Mouse (Mus musculus): ENCODE data around the gene Asb4. TPM values are rescaled to one million over a fixed set of nuclear protein-coding genes. Genes with fewer than 3 reads are reported as not detected.

Gene Asb4
- polyA plus RNA-seq, 1 experiment from 2014 or later, result 21.5 TPM

DNA sequence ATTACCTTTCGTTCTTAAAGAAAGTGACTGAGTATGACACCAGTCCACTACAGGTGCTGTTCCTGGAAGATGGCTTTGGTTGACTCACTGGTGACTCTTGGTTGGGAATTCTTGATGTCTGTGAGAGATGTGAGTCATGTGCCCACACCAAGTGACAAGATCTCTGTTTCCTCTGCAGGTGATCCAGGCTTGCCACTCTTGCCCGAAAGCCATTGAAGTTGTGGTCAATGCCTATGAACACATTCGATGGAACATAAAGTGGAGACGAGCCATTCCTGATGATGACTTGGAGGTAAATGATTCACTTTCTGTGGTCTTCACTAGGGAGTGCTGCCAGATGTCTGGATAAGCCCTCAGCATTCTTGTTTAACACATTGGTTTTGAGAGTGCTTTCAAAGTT is 46.4 kb downstream of the Asb4 start:
- Histone ChIP-seq H3K4me1 (peaks cover 2% of the 10 kb centered on the region; the same call in 1 of the 2 replicates), H3K36me3 (no peaks in the 10 kb centered on the region), H3K4me2 (replicated peaks) (no peak overlapping the region), H3K9ac (replicated peaks) (no peak overlapping the region), H3K27ac (replicated peaks) (no peak overlapping the region), H3K9me3 (no peaks in the 10 kb centered on the region), H3K4me3 (no peak overlapping the region), H3K27me3 (no peaks in the 10 kb centered on the region)
- WGBS, result 95% methylated on average over 4 of the region's 4 CpGs
- ATAC-seq (ENCODE audit: low FRiP score, low read depth), result no peak

DNA sequence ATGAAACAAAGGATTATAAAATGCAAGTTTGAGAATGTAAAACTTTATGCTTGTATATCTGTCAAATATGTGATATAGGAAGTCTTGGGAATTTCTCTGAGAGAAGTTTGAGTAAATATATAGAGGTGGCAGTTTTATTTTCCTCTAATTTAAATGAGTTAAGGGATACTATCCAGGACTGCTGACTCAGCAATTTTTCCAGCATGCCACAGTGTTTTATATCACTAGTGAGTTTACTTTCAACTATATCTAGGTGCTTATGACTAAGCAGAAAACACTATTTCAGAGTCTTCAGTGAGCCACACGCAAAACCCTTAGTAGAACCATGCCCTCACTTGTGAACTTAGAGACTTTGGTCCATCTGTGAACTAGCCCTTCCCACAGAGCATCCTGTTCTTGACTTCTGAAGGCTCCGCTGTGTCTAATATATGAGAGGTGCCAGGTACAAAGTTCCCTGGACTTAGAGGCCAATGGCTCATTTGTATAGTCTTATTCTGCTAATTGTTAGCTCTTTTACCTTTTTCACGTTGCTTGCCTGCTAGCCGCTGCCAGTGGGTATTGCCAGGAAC is 46.9 kb downstream of the Asb4 start:
- H3K4me1 ChIP-seq, result peaks cover 2% of the 10 kb centered on the region; the same call in 1 of the 2 replicates

DNA sequence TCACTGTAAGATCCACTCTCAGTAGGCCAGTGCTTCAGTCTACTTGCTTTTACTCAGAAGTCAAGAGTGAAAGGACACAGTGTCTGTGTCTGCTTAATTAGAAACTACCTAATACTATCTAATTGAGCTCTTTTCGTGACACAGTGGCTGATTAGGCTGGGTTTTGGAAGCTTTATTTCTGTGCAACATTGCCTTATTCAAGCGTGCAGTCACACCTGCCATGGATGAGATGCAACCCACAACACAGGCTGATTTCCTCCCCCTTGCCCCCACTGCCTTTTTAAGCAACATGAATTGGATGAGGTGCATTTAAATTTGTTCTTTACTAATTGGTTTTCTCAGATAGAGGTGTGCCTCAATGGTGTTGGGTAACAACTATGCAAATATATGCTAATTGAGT is 50.7 kb downstream of the Asb4 start:
- no peaks in the 10 kb centered on the region for H3K9me3 ChIP-seq
- no peak overlapping the region for H3K9ac ChIP-seq (replicated peaks)
- H3K4me3 ChIP-seq, result no peak overlapping the region
- no peak overlapping the region for H3K27ac ChIP-seq (replicated peaks)
- H3K36me3 ChIP-seq, result no peaks in the 10 kb centered on the region
- H3K4me1 ChIP-seq, result peaks cover 2% of the 10 kb centered on the region; the same call in 1 of the 2 replicates
- H3K4me2 ChIP-seq (replicated peaks), result no peak overlapping the region
- 76% methylated on average over 2 of the region's 2 CpGs for WGBS
- ATAC-seq (ENCODE audit: low FRiP score, low read depth), result no peak
- H3K27me3 ChIP-seq, result no peaks in the 10 kb centered on the region

More for the DNA sequence above, 46.9 kb downstream of the Asb4 start:
- Histone ChIP-seq H3K9me3 (no peaks in the 10 kb centered on the region), H3K4me3 (no peak overlapping the region), H3K36me3 (no peaks in the 10 kb centered on the region), H3K9ac (replicated peaks) (no peak overlapping the region), H3K27ac (replicated peaks) (no peak overlapping the region), H3K27me3 (no peaks in the 10 kb centered on the region), H3K4me2 (replicated peaks) (no peak overlapping the region)
- ATAC-seq (ENCODE audit: low FRiP score, low read depth), result no peak
- 96% methylated on average over 4 of the region's 4 CpGs for WGBS

DNA sequence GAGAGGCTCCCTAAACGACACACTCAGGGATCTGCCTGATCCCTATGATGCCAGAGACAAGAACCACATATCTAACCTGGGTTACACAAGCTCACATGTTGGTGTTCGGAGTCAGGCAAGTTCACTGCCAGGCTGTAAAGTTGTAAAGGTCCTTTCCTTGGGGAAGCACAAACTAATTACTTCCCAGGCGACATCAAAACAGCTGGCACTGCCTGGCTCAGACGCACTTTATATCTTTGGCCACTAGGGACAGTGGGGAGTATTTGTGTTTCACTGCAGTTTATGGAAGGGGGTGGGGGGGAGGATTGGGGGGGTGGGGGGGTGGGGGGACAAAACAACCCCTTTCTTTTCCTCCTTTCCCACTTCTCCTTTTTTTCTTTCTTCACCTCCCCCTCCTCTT is 54.6 kb downstream of the Asb4 start:
- ATAC-seq (ENCODE audit: low FRiP score, low read depth), result no peak
- Histone ChIP-seq H3K27me3 (no peaks in the 10 kb centered on the region), H3K9me3 (no peaks in the 10 kb centered on the region), H3K4me3 (no peak overlapping the region), H3K36me3 (no peaks in the 10 kb centered on the region), H3K4me2 (replicated peaks) (no peak overlapping the region), H3K4me1 (peaks cover 5% of the 10 kb centered on the region), H3K27ac (replicated peaks) (no peak overlapping the region), H3K9ac (replicated peaks) (no peak overlapping the region)
- WGBS, result 51% methylated on average over 4 of the region's 4 CpGs

DNA sequence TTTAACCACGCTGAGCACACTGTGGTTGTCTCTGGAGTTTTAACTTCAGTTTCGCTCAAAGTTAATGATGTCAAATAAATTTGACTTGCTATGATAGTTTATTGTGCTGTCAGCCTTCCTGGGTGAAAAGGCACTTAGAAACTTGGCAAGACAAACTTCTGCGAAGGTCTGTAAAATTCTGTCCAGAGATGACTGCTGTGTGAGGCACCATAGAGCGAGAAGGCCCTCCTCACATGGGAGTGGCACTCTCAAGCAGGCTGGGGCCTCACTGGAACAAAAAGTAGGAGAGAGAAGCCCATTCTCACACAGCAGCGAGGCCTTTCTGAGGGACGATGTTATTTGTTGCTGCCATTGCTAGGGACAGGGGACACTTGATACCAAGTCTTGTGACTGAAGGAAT is 58.0 kb downstream of the Asb4 start:
- Histone ChIP-seq H3K4me2 (replicated peaks) (no peak overlapping the region), H3K9ac (replicated peaks) (no peak overlapping the region), H3K27ac (replicated peaks) (no peak overlapping the region), H3K36me3 (no peaks in the 10 kb centered on the region), H3K27me3 (no peaks in the 10 kb centered on the region), H3K4me1 (peaks cover 11% of the 10 kb centered on the region), H3K4me3 (no peak overlapping the region), H3K9me3 (no peaks in the 10 kb centered on the region)
- WGBS, result 92% methylated on average over 6 of the region's 6 CpGs
- no peak for ATAC-seq (ENCODE audit: low FRiP score, low read depth)

DNA sequence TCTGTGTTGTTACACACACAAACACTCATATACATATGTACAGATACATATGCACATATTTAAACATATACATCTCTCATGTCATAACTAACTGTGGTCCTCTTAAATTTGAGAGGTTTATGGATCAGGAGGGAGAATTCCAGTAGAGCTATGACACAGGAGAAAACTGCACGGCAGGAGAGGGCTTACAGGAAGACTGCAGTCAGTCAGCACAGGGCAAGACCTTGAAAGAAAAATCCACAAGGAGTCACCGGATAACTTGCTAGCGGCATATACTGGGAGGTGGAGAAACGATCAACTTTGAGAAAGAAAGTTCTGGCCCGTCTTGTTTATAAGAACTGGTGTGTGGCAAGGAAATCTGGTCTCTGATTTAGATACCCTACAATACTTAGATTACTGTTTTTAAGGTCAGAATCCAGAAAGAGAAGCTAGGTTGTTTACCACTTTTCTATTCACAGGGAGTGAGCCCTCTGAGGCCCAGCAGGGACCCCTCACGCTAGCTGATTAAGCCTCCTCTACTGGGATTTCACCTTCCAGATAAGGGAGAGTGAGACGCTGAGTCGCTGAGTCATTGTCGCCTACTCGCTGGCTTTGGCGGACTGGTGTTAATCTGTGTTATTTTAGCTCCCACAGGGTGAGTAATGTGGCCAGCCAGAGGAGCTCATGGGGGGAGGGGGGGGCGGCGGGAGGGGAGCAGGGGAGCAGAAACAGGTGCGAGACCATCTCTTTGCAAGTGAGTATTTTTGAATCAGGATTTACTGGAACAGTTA is 59.3 kb downstream of the Asb4 start:
- Histone ChIP-seq H3K4me1 (peaks cover 17% of the 10 kb centered on the region), H3K27me3 (no peaks in the 10 kb centered on the region), H3K4me2 (replicated peaks) (no peak overlapping the region; the same call in 1 of the 2 replicates), H3K4me3 (no peak overlapping the region), H3K9ac (replicated peaks) (no peak overlapping the region), H3K27ac (replicated peaks) (no peak overlapping the region), H3K9me3 (no peaks in the 10 kb centered on the region), H3K36me3 (no peaks in the 10 kb centered on the region)
- 7% methylated on average over 12 of the region's 14 CpGs for WGBS
- ATAC-seq (ENCODE audit: low FRiP score, low read depth), result no peak; the same call in 1 of the 2 replicates

DNA sequence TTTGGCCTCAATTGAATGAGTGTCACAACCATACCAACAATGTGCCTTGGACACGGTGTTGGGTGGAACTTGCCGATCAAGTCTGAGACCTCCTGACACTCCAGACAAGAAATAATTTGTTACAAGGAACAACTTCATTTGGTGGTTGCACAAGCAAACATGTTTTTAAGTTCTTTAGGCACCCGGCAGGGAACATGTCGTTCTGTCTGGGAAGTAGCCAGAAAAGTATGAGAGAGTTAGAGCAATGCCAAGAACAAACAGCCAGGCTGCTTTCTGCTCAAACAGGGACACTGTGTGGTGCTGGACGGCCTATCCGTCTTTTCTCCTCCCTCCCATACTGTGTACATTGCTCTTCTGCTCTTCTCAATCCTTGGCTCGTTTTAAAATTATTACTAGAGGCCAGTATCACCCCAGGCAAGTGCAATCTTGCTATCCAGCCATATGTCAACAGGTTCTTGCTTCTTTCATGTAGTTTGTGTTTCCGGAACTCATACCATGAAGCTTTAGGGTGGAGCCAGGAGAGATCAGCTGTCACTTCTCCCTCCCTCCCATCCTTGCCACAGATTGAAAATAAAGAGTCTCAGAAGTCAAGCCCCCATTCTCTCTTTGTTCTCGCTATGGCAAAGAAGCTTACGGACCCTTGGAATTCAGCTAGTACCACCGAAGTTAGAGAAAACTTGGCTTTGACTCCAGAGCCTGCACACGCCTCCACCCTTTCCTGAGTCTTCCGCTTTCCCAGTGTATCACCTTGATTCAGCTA is 60.1 kb downstream of the Asb4 start:
- H3K36me3 ChIP-seq, result no peaks in the 10 kb centered on the region
- H3K9ac ChIP-seq (replicated peaks), result no peak overlapping the region
- peaks cover 20% of the 10 kb centered on the region for H3K4me1 ChIP-seq
- H3K4me2 ChIP-seq (replicated peaks), result no peak overlapping the region; the same call in 1 of the 2 replicates
- 23% methylated on average over 13 of the region's 13 CpGs for WGBS
- no peaks in the 10 kb centered on the region for H3K27me3 ChIP-seq
- no peak overlapping the region for H3K4me3 ChIP-seq
- H3K27ac ChIP-seq (replicated peaks), result no peak overlapping the region
- ATAC-seq (ENCODE audit: low FRiP score, low read depth), result no peak
- H3K9me3 ChIP-seq, result no peaks in the 10 kb centered on the region

DNA sequence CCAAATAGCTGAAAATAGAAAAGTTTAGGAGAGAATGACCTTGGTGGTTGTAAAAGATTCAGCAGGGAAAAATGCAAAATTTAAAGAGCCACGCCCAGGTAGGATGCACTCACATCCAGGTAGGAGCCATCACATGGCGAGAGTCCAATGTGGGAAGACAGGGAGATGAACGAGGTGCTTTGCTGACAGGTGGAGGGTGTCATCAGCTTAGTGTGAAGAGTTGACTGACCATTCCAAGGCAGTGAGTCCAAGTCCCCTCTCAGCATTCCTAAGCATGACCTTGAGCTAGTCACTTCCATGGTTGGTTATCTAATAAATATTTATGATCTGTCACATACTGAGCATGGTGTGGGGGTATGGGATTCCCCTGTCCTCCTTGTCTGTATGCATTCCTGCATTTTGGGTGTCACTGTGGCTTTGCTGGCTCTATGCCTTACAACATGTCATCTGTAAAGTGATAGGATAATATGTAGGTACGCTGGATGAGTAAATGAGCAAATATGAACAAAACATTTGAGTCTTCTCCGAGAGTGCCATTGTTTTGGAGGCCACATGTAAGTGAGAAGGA is 61.2 kb downstream of the Asb4 start:
- peaks cover 20% of the 10 kb centered on the region for H3K4me1 ChIP-seq
- no peak overlapping the region for H3K9ac ChIP-seq (replicated peaks)
- no peaks in the 10 kb centered on the region for H3K36me3 ChIP-seq
- H3K27ac ChIP-seq (replicated peaks), result no peak overlapping the region
- H3K4me3 ChIP-seq, result no peak overlapping the region
- no peak for ATAC-seq (ENCODE audit: low FRiP score, low read depth)
- no peak overlapping the region for H3K4me2 ChIP-seq (replicated peaks)
- 97% methylated on average over 5 of the region's 5 CpGs for WGBS
- H3K9me3 ChIP-seq, result no peaks in the 10 kb centered on the region
- no peaks in the 10 kb centered on the region for H3K27me3 ChIP-seq

DNA sequence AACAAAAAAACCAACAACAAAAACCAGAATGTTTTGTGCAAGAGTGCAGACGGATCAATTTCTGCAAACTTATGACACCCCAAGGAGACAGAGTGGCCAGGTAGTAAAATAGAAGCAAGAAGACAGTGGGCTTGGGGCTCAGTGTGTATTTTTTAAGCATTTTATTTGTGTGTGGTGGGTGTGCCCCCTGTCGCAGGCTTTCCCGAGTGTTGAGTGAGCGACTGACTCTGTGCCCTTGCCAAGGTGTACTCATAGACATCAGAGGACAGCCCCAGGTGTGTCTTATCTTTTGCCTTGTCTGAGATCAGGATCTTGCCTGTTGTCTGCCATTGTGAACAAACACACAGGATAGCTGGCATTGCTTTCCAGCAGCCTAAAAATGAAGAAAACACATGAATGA is 63.8 kb downstream of the Asb4 start:
- no peaks in the 10 kb centered on the region for H3K9me3 ChIP-seq

DNA sequence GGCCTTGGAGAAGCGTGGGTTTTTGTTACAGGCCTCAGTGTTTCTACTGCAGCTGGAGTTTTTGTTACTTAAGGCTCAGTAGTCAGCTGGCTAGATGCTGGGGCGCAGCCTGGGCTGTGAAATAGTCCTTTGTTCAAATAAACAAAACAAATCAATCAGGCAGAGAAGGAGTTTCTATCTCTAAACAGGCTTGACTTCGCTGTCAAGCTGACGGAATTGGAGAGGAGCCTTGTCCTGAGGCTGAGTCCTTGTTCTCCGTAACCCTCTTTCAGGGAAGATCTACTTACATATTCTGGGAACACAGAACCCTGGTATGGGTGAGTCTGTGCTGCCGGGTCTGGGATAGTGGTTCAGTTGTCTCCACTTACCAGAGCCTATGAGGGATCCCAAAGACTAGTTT is 64.4 kb downstream of the Asb4 start:
- 14% methylated on average over 6 of the region's 6 CpGs for WGBS
- peaks cover 19% of the 10 kb centered on the region for H3K4me1 ChIP-seq
- peak overlapping the region; percentile 60 for H3K27ac ChIP-seq (replicated peaks)
- no peaks in the 10 kb centered on the region for H3K9me3 ChIP-seq
- no peak overlapping the region for H3K9ac ChIP-seq (replicated peaks)
- peak; percentile 77 for ATAC-seq (ENCODE audit: low FRiP score, low read depth)
- H3K4me3 ChIP-seq, result no peak overlapping the region
- no peaks in the 10 kb centered on the region for H3K27me3 ChIP-seq
- H3K36me3 ChIP-seq, result no peaks in the 10 kb centered on the region
- H3K4me2 ChIP-seq (replicated peaks), result no peak overlapping the region

More for the DNA sequence above, 63.8 kb downstream of the Asb4 start:
- Histone ChIP-seq H3K4me2 (replicated peaks) (no peak overlapping the region), H3K36me3 (no peaks in the 10 kb centered on the region), H3K27ac (replicated peaks) (peak overlapping the region; percentile 60), H3K4me1 (peaks cover 20% of the 10 kb centered on the region), H3K27me3 (no peaks in the 10 kb centered on the region), H3K4me3 (no peak overlapping the region), H3K9ac (replicated peaks) (no peak overlapping the region)
- ATAC-seq (ENCODE audit: low FRiP score, low read depth), result no peak
- 87% methylated on average over 4 of the region's 4 CpGs for WGBS

DNA sequence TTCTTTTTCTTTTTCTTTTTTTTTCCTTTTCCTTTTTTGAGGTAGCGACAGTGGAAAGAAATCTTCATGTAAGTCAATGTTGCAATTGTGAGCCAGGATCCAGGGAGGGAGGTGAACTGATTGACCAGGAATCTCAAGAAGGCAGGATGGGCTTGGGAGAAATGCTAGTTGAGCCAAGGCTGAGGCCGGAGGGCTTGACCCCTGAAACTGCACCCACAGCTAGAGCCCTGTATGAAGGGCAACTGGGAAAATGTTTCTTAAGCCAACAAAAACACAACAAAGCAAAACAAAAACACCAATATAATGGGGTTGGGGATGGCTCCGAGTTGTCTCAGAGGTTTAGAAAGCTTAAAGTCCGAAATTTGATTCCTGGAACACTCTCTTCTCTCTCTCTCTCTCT is 65.2 kb downstream of the Asb4 start:
- Histone ChIP-seq H3K4me1 (peaks cover 12% of the 10 kb centered on the region), H3K4me3 (no peak overlapping the region), H3K4me2 (replicated peaks) (no peak overlapping the region), H3K9me3 (no peaks in the 10 kb centered on the region), H3K9ac (replicated peaks) (no peak overlapping the region), H3K36me3 (no peaks in the 10 kb centered on the region), H3K27ac (replicated peaks) (no peak overlapping the region), H3K27me3 (no peaks in the 10 kb centered on the region)
- no peak for ATAC-seq (ENCODE audit: low FRiP score, low read depth)
- 58% methylated on average over 4 of the region's 4 CpGs for WGBS

DNA sequence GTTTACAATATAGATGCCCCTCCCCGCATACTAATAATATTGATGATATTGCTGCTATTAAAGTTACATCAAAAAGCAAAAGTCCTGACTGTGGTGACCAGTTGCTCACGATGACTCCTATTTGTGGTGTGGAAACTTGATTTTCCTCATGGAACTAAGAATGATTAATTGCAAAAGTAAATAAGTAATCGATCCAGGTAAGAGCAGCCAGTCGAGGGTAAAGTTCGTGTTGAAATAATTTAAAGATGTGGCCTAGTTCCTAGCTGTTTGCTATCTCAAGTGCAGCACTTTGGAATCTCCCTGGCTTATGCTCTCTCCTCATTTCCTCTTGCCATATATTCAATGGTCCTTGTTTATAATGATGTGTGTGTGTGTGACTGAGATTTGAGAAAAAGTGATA is 66.7 kb downstream of the Asb4 start:
- ATAC-seq (ENCODE audit: low FRiP score, low read depth), result no peak
- WGBS, result 91% methylated on average over 5 of the region's 5 CpGs
- Histone ChIP-seq H3K27ac (replicated peaks) (no peak overlapping the region), H3K9ac (replicated peaks) (no peak overlapping the region), H3K4me3 (no peak overlapping the region), H3K4me1 (peaks cover 9% of the 10 kb centered on the region), H3K27me3 (no peaks in the 10 kb centered on the region), H3K36me3 (no peaks in the 10 kb centered on the region), H3K9me3 (no peaks in the 10 kb centered on the region), H3K4me2 (replicated peaks) (no peak overlapping the region)
